Mouse (Mus musculus): ENCODE data around the gene Pakap.

The Pakap gene

DNA sequence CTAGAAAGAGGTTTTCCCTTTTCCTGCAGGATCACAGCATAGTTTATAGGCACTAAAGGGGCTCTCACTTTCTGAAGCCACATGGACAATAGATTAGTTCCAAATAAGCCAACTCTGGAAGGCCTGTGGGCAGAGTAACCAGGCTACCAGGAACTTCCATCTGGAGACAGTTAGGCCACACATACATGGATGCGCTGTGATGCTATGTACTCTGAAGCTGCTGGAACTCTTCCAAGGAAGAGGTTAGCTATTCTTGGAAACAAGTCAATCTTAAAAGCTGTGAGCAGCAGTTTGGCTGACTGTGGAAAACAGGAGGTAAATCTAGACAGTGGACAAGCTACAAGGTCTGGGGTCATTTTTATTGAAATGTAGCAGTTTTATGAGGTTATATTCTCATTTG lies 196.4 kb downstream of the Pakap start:
- DNase-seq (ENCODE audit: low spot score in 2 of 2) = no peak

GRCm38 (mm10) chr4:57764926-57765325 lies 196.9 kb downstream of the Pakap start:
- no peak for DNase-seq (ENCODE audit: low spot score in 2 of 2)

DNA sequence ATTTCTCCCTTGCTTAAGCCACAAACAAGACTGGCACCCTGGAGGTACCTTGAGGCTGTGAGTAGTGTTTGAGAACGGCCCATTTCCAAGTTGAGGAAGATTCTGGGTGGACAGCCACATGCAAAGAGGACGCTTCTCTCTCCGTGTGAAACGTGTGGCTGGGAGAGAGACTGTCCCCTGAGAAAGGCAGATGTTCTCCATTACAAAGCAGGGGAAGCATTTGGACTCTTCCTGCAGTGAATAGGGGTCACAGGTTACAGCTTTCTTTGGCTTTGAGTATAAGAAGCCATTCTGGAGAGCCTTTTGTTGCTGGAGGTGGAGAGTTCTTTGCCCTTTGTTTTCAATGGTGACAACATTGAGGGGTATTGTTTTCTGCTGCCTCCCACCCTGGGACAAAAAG lies 197.8 kb downstream of the Pakap start:
- DNase-seq (ENCODE audit: low spot score in 2 of 2) = no peak

DNA sequence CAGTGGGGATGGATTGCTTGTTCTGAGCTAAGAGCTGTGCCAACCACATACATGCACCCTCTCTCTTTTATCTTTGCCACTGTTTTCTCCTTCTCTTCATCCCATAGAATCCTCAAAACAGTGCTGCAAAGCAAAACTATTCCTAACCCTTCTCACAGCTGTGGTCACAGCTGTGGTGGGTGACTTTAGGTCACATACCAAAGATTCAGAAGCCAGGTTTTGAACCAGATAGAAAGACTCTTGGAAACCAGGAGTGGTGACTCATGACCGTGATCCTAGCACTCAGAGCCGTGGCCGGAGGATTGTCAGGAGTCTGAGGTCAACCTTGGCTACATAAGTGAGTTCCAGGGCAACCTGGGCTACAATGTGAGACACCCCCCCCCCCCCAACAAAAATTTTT lies 201.0 kb downstream of the Pakap start:
- DNase-seq (ENCODE audit: low spot score in 2 of 2) = no peak

GRCm38 (mm10) chr4:57770185-57770823 lies 202.3 kb downstream of the Pakap start:
- no peak for DNase-seq (ENCODE audit: low spot score in 2 of 2)

- DNase-seq (ENCODE audit: low spot score in 2 of 2) = no peak
Measured at GRCm38 (mm10) chr4:57771558-57772219, 203.7 kb downstream of the Pakap start.

DNA sequence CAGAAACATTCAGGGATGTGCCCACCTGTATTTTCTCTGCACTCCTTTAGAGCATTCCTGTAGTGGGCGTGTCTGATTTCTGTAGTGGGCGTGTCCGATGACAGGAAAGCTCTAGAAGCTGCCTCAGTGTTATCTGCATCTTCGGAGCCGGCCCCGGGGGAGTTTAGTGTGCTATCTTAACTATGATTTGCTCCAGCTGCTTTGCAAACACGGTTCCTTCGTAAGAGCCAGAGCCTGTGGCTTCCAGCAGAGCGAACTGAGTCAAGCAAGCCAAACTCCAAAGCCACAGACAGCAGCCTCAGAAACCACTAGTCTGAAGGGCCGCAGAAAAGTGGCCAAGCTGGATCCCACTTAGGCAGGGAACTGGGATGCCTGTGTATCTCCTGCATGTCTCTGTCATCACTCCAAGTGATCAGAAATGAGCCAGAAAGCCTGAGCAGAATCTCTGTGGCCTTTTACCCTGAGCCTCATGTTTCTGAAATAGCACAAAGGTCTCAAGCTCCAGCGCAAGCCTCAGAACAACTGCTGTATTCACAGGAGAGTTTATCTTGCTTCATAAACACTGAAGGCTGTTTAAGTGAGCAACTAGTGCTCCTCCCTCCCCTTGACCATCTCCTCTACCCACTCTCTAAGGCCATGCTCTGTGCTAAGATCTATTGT lies 205.0 kb downstream of the Pakap start:
- no peak for DNase-seq (ENCODE audit: low spot score in 2 of 2)

- DNase-seq (ENCODE audit: low spot score in 2 of 2) = no peak
Measured at GRCm38 (mm10) chr4:57774517-57774916, 206.5 kb downstream of the Pakap start.

DNA sequence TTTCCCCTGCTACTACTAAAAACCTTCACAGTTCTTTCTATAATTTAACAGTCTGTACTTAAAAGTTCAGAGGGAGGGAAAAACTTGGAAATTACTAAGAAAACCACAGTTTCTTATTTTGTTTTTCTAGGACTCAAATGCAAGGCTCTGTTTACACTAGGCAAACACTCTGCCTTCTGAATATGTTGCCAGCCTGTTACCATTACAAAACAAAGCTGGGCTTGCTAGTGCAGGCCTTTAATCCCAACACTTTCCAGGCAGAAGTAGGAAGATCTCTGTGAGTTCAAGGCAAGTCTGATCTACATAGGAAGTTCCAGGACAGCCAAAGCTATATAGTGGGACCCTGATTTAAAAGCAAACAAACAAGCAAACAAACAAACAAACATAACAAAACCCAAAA lies 207.6 kb downstream of the Pakap start:
- DNase-seq (ENCODE audit: low spot score in 2 of 2) = no peak

DNA sequence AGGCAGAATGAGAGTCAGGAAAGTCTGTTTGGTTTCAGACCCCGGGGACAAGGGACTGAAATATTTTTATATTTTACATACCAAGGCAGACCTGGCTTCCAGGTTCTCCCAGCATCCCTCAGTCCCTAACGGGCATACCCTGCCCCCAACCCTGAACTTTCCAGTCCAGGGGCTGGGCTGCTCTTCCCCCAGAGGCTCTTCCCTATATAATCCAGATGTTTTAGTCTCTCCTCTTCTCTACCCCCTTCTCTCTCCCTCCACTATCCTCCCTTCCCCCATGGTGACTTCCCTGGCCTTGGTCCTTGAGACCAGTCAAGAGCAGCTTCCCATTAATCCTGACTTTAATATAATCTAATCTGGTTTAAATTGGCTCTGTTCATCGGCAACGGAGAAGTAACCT lies 212.4 kb downstream of the Pakap start:
- no peak for DNase-seq (ENCODE audit: low spot score in 2 of 2)

DNA sequence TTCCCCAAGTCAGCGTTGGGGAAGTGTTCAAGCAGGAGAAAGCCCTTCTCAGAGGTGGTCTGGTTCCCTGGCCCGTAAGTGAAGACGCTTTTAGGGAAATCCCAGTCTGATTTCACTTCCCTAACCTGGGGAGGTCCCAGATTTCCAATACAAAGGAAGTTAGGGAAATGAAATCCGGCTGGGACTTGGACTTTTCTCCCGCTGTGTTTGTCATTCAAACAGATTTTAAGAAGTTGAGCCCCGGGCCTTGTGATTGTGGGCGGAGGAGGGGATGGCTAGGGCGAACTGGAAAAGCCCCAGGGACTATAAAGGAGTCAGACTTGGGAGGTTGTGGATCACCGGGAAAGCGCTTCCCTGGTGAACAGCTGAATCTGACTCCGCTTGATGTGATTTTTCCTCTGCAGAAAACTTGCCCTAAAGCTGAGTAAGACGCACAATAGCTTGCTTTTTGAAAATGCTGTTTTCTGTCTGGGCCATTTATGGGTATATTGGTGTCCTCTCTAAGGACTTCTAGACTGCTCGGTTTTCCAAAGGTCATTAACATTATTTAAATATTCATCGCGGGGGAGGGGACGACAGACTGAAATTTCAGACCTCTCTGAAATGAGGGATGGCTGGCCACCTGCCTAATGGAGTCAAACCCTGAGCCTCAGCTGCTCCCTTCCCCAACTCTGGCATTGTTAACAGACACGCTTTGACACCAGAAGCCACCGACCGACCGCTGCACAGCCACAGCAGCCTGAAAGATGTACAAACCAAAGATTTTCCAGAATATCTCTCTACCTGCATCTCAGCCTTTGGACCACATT lies 213.1 kb downstream of the Pakap start:
- DNase-seq (ENCODE audit: low spot score in 2 of 2) = no peak

DNA sequence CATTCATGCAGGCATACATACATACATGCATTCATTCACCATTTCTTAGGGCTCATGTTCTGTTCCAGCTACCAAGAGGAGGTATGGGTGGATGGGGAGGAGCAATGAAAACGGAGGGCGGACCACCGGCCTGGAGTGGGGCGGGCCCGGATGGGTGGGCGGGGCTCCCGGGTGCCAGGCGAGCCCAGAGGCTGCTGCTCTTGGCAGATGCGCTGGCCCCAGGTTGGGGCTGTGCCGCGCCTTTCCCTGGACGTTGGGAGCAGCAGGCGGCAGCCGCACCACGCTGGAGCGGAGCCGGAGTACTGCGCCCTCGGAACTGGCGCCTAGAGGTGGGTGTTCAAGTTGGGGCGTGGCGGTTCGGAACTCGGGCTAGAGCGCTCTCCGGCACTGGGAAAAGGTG lies 214.0 kb downstream of the Pakap start:
- DNase-seq (ENCODE audit: low spot score in 2 of 2) = peak in 1 of 2 experiments; percentile 31

DNA sequence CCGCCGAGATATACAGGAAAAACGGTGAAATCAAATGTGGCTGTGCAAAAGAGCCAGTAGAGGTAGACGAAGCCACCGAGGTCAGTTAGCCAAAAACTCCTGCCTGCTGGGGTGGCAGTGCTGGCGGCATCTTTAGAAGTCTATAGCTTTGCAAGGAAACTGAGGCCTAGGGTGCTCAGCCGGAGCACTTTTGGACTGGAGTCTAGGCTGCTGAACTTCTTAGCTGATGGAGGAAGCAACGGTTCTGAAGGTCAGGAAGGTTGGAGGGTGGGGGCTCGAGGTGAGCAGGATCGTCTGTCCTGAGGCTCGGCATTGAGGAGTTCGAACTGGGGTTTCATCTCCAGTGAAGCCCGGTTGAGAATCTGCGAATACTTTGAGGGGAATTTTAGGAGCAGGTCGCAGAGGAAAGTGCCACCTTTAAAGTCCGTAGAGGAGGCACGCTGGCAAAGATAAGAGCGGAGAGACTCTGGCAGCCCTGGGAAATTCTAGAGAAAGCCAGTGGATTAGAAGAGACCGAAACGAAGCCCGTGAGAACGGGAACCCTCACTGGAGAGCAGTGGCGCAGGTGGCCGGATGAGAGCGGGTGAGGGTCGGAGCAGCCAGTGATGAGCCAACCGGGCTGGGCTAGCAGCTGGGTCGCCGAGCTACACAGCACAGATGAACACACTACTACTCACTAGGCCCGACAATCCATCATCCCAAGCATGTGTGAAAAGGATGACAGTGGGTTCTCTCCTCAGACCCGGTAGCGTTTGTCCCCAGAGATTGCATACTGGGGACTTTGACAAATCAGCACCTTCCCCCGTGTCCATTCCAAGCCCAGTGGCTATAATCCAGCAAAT lies 214.8 kb downstream of the Pakap start:
- no peak for DNase-seq (ENCODE audit: low spot score in 2 of 2)

- DNase-seq (ENCODE audit: low spot score in 2 of 2) = no peak
Measured at GRCm38 (mm10) chr4:57783391-57783770, 215.4 kb downstream of the Pakap start.

DNA sequence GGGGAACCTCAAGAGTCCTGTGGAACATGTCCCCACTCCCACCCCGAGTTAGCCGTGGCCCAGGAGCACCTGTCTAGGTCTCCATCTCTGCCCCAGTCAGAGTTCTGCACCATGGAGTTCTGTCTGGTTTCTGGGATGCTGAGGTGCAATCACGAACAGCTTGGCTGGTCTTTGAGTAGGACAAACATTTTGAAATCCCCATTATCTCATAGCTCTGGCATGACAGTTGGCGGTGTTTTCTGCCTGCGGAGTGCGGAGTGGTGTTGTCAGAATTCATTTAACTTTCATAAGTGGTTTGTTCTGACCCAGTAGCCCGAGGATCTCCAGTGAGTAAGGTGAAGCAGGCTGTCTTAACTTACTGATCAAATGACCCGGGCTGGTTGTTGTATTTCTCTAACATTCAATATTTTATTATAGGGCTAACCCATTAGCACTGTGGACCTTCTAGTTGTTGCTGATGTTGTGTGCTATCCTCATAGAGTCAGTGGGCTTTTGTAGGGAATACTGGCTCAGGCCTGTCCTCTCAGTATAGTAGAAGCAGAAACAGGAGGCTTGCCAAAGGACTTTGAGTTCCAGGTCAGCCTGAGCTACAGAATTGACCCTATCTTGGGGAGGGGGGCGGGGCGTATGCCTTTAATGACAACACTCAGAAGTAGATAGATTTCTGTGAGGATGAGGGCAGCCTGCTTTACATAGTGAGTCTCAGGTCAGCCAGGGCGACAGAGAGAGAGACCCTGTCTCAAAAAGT lies 216.0 kb downstream of the Pakap start:
- DNase-seq (ENCODE audit: low spot score in 2 of 2) = no peak

DNA sequence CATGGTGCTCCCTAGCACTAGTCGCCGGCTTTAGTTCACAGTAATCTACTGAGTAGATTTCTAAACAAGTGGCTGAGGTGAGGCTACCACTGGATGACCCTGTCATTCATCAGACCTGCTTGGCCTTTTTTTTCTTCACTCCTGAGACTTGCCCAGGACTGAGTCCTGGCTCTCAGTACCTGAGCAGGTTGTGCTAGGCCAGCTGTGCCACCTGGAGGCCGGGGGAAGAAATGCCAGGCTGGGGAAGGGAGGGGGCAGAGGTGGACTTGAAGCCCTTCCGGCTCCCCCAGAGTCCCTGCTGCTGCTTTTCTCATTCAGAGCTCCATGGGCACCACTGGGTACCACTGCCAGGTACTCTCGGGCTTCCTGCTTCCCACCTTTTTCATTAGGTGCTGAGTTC lies 220.7 kb downstream of the Pakap start:
- no peak for DNase-seq (ENCODE audit: low spot score in 2 of 2)

DNA sequence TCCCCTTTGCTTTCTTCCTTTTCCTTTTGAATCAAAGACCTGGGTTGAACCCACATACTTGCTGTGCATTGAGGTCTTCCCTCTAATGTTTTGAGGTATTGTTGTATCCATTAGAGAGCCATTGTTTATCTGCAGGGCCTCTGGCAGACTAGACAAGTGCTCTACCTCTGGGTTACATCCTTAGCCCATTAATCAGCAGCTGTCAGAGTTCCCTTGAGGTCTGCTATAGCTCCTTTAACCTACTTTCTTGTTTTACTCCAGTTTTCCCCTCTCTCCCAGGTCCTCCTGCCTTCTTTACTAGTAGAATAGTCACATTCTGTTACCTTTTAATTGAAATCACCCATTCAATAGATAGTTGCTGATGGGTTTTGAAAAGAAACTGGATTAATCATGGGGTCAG lies 221.1 kb downstream of the Pakap start:
- DNase-seq (ENCODE audit: low spot score in 2 of 2) = no peak

DNA sequence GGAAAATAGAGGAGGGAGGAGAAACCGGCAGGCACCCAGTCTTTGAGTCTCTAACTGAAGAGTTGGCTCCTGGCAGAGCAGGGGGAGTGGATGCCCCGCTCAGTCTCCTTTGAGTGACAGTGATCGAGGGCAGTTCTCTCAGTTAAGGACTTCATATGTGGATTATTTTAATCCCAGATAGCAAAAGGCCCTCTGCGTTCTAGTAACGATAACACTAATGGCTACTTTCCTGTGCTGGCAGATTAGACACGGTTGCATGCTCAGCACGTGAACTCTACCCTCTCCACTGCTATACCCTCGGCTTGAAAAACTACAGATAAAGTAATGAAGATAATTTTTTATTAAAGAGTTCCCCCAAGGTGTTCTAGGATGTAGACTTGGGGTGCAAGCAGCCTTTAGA lies 226.0 kb downstream of the Pakap start:
- no peak for DNase-seq (ENCODE audit: low spot score in 2 of 2)

DNA sequence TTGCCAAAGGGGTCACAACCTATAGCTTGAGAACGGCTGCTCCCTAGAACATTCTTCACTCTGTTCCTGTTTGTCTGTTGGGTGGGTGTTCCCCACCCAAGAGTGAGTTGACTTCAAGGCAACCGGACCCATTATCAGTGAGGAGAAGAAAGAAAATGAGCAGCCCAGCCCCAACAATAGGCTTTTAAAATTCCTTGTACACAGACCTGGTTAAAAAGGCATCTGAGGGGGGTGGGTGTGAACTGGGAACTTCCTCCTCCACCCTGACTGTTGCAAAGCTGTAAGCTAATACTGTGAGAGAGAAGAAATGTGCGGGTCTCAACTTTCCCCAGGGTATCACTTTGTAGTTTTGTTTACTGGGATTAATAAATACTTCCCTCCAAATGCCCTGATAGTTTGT lies 226.6 kb downstream of the Pakap start:
- DNase-seq (ENCODE audit: low spot score in 2 of 2) = no peak

GRCm38 (mm10) chr4:57797548-57798285 lies 229.7 kb downstream of the Pakap start:
- no peak for DNase-seq (ENCODE audit: low spot score in 2 of 2)

All from frontal cortex, postnatal 25 days (tissue).